Mouse (Mus musculus) ZHBTc4 (cell line): ENCODE measurements around the gene Mafg.

ENCODE experiments used
- DNase-seq: peaks from one replicate; pipeline ENCODE4 v3.0.0-alpha.2; 2011; ENCODE audit warnings: low read depth, low spot score

The Mafg gene

GRCm38 (mm10) chr11:120623961-120624679 is 9.3 kb downstream of the Mafg start:
- peak; percentile 85 for DNase-seq

GRCm38 (mm10) chr11:120622805-120623204 is 10.6 kb downstream of the Mafg start:
- DNase-seq = no peak

DNA sequence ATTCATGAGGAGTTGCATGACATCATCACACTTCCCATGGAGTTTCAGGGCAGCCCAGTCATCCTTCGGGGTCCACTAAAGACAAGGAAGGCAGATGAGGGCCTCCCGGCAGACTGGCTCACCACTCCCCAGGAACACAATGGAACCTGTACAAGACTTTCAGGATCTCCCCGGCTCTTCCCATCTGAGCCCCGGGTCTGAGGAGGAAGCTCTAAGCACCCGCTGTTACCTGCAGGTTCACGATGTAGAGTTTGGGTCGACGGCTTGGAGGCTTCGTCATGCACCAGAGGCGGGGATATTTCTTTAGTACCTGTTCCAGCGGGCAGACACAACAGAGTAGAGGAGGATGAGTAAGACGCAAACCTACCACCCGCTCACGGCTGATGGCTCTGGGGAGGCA is 13.2 kb downstream of the Mafg start:
- no peak for DNase-seq

DNA sequence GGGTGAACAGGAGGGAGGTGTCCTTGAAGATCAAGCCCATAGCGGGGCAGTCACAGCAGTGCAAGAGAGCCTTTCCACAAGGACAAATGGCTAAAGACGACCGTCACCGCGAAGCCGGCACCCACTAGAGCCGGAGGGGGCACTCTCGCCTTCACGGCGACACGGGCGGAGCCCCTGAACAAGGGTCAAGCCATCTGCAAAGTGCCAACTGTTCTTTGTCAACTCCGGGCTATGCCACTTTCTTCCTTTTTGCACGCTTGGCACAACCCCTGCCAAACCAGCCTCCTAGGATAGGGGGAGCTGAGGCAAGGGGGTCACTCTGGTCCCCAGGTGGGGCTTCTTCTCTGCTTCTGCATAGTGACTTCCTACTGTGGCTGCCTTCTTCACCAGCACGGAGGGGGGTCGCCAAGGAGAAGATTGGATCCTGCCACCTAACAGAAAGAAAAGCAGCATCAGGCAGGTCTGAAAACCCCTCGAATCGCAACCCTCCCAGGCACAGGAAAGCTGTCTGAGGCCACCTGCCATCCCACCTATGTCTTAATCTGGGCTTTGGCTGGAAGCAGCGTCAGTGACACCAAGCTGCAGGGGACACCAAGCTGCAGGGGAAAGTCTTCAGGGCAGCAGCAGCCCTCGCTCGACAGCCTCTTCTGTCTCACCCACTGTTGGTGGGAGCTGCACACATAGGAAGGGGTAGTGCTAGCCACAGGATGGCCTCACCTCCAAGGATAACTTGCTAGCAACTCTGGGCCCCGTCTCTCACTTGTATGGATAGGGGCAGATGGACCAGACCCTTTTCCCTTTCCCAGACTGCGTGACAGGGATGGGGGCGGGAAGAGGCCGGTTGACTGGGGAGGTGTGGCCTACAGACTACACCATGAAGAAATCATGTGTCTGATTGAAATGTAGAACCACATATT is 14.5 kb downstream of the Mafg start:
- no peak for DNase-seq

GRCm38 (mm10) chr11:120617519-120618112 is 15.8 kb downstream of the Mafg start, which contains the start of gene Pcyt2:
Gene Pcyt2, minus strand, starts transcription at chr11:120617936.
- DNase-seq = peak; percentile 98

DNA sequence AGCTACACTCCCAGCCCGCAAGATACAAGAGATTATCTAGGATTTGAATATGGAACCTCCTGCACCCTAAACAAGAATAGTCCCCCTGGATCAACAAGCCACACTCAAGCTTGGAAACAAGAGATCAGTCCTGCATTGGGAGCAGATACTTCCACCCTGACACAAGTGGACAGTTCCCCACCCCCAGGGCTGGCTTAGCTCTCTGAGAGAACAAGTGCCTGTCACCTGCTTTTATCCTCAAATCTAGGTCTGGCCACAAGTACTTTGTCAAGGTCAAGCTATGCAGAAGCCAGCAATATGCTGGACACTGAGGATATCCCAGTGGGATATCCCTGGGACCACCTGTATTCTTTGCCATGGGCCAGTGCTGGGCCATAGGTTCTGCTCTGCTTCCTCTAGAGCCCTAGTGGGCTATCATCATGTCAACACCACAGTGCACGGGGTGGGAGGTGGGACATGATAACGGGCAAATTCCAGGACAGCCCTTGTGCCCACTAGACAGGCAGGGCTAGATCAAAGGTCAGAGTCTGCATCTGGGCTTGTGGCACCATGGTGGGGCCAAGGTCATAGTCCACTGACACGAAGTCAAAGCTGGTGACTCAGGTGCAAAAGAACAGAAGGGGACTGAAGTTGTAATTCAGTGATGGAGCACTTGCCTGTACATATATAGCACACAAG is 16.6 kb downstream of the Mafg start:
- DNase-seq = no peak

GRCm38 (mm10) chr11:120615606-120616203 is 17.7 kb downstream of the Mafg start:
- no peak for DNase-seq

- no peak for DNase-seq
Observed at GRCm38 (mm10) chr11:120615167-120615566, 18.2 kb downstream of the Mafg start.

GRCm38 (mm10) chr11:120613976-120614375 is 19.4 kb downstream of the Mafg start:
- no peak for DNase-seq

- DNase-seq = no peak
Observed at GRCm38 (mm10) chr11:120613481-120613972, 19.9 kb downstream of the Mafg start.

DNA sequence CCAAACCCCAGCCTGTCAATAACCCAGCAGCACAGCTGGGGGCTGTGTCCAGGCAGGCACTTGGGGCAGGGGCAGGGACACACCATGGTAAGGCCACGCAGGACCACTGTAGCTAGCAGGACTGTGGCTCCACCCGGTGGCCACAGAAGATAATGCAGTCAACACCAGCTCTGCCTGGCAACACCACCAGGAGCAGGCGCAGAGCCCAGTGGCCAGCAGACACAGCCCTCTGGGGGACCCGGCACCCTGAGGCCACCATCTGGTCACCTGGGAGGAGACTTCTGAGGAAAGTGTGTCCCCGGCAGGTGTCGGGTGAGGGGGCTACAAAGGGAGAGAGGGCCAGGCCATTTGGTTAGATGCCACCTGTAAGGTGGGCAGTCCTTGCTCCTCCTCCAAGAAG is 20.6 kb downstream of the Mafg start:
- DNase-seq = peak; percentile 74

GRCm38 (mm10) chr11:120610477-120611046 is 22.8 kb downstream of the Mafg start:
- no peak for DNase-seq

DNA sequence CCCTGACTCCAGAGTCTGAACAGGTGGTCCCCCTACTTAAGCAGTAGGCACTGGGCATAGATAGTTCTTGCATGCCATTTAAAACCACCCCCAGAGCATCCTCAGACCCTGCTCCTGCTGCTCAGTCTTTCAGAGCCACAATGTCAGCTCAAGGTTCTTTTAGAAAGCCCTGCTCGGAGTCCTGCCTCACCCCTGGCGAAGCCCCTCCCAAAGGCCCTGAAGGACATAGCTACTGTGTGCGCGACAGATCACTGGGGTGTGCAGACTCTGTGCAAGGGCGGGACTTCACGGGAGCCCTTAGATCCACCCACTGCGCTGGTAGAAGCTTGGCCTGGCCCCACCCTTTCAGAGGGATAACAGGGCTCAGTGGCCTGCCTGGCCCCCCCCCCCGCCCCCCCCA is 24.1 kb downstream of the Mafg start:
- peak; percentile 90 for DNase-seq

GRCm38 (mm10) chr11:120608241-120609034 is 25.0 kb downstream of the Mafg start, which contains the start of gene Npb:
Gene Npb, plus strand, starts transcription at chr11:120608477.
- peak; percentile 51 for DNase-seq

DNA sequence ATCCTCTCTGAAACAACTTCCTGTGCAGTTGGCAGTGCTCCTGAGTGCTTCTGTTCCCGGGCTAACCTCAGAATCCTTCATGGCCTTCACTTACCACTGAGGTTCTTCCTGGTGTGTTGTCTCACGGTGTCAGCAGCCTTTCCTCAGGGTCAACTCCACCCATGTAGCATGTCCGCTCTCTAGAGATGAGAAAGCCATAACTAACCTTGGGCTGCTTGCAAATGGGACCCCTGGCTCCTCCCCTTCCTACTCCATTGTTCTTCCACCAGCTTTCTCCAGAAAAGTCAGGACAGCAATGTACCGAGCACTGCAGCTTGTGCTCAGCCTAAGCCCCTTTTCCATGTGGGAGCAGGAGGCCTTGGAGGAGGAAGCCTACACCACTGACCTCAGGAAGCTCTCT is 26.6 kb downstream of the Mafg start:
- DNase-seq = peak; percentile 67

GRCm38 (mm10) chr11:120605667-120606066 is 27.7 kb downstream of the Mafg start:
- no peak for DNase-seq

- DNase-seq = no peak
Observed at GRCm38 (mm10) chr11:120603545-120603944, 29.9 kb downstream of the Mafg start.

DNA sequence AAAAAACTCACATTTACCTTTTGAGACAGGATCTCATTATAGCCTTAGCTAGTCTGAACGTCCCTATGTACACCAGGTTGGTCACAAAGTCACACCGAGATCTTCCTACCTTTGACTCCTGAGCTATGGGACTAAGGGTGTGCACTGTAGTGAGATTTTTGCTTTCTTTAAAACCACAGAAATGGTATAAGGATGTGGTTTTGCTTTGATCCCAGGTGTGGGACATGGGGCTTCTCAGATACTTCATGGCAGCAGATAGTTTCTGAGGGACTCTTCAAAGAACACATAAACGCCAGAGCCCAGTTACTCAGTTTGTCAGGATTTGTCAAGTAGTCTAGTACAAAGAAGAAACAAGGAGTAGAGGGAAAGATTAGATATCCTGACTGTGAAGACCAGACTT is 32.7 kb downstream of the Mafg start:
- no peak for DNase-seq

DNA sequence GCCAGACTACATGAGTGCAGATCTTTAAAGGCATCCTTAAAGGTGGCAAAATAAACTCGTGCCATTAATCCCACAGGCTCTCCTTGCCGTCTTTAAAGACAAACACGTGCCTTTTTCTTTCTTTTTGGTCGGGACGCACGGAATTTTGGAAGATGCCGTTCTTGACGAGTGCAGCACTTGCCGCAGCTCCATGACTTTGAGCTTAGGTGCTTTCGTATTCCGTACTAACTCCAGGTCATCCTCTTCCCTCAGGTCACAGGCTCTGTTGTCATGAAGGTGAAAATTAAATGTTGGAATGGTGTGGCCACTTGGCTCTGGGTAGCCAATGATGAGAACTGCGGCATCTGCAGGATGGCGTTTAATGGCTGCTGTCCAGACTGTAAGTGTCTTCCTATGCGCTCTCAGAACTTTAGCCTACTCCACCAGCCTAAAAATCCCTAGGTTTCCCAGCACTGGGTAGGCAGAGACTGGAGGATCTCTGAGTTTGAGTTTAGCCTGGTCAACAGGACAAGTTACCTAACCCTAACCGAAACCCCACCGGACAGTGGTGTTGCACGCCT is 34.3 kb downstream of the Mafg start:
- DNase-seq = no peak
